Mouse (Mus musculus): ENCODE results near the gene Dync1h1.

DNA sequence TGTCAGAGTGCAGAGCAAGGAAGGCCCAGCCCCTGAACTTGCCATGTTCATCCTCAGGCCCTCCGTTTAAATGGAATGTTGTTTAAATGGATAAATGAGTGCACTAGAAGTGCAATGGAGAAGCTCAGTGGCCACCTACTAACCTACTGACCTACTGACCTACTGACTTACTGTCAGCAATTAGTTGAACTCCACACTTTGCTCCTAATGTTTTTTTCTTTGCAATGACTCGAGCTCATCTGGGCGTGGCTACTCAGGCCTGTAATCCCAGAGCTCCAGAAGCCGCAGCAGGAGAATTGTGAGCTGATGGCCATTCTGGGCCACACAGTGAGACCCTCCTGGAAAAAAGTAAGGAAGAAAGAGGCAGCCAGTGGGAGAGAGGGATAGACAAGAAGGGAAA is 25.3 kb upstream of the Dync1h1 start:
- no peak for TF ChIP-seq CTCF (IDR thresholded peaks at IDR 0.05; ENCODE audit: extremely low read depth, insufficient read length, insufficient replicate concordance, low read depth, low read length)
- TF ChIP-seq POLR2A (IDR thresholded peaks at IDR 0.05; ENCODE audit: low read depth, low read length): no peak
